Mouse (Mus musculus) spleen, adult 18-20 months (tissue): ENCODE results near the gene Btbd35f17.
"Not testable (repeated sequence)": the region's sequence is repeated elsewhere in the genome, so short reads cannot be mapped to it uniquely, and the experiment has no call there.

Experiments used
- DNase-seq, 2 experiments: peaks; one replicate each; pipeline ENCODE4 v3.0.0; 2022; ENCODE audit warnings: mixed read lengths in 2 of 2

Btbd35f17 gene

GRCm38 (mm10) chrX:4370336-4370735 is at the start of gene Btbd35f17:
Btbd35f17 (plus strand) TSS chrX:4370636.
- not testable (repeated sequence) for DNase-seq
